Mouse (Mus musculus) hematopoietic multipotent progenitor cell, adult 10-12 weeks (in vitro differentiated cells): ENCODE results near the gene Tmem239. TPM values are rescaled to one million over a fixed set of nuclear protein-coding genes. Genes with fewer than 3 reads are reported as not detected.

Source experiments
- polyA plus RNA-seq: library from polyadenylated mRNA; stranded (reverse); fragments of >175 nt; gene quantifications from 2 replicates; pipeline ENCODE4 v1.2.3, GENCODE M21; 2012; ENCODE audit warnings: low replicate concordance

Gene Tmem239
- not detected in 2 replicates for polyA plus RNA-seq

GRCm38 (mm10) chr2:130406178-130406577 lies at the start of gene Tmem239:
TSS of gene Tmem239 (plus strand) at chr2:130406478.

GRCm38 (mm10) chr2:130397186-130397985 lies 8.9 kb upstream of the Tmem239 start, which contains the start of gene Cpxm1:
TSS of gene Cpxm1 (minus strand) at chr2:130397574.

GRCm38 (mm10) chr2:130404939-130405338 lies 1.3 kb upstream of the Tmem239 start, which contains the start of the genes Gm28372 and 1700020A23Rik:
TSS of gene Gm28372 (plus strand) at chr2:130405239.
TSS of gene 1700020A23Rik (plus strand) at chr2:130405259.

GRCm38 (mm10) chr2:130424126-130424853 lies 18.0 kb downstream of the Tmem239 start, which contains the start of the genes Vps16 and Pced1a:
TSS of gene Vps16 (plus strand) at chr2:130424339.
TSS of gene Pced1a (minus strand) at chr2:130424701.

GRCm38 (mm10) chr2:130449794-130450433 lies 43.6 kb downstream of the Tmem239 start, which contains the start of gene Ptpra:
TSS of gene Ptpra (plus strand) at chr2:130450278.

Other genes with a start within 250 kb of the Tmem239 start
- 226 and 366 TPM in 2 replicates for gene Snrpb, start 227.1 kb upstream of the Tmem239 start, polyA plus RNA-seq
- gene Tmc2, start 211.3 kb upstream of the Tmem239 start, polyA plus RNA-seq, result not detected in 2 replicates
- gene Nop56, start 132.0 kb upstream of the Tmem239 start, polyA plus RNA-seq, result 15.9 and 35.4 TPM in 2 replicates
- gene Idh3b, start 121.9 kb upstream of the Tmem239 start, polyA plus RNA-seq, result 32.1 and 38.8 TPM in 2 replicates
- gene Ebf4, start 111.3 kb upstream of the Tmem239 start, polyA plus RNA-seq, result 0.04 and 0.15 TPM in 2 replicates
- 0.17 TPM in 2 replicates for gene Cpxm1, start 8.9 kb upstream of the Tmem239 start, polyA plus RNA-seq
- gene Gm28372, start 1.2 kb upstream of the Tmem239 start, polyA plus RNA-seq, result not detected in 2 replicates
- not detected in 2 replicates for gene 1700020A23Rik, start 1.2 kb upstream of the Tmem239 start, polyA plus RNA-seq
- gene Vps16, start 17.9 kb downstream of the Tmem239 start, polyA plus RNA-seq, result 14.7 and 20.6 TPM in 2 replicates
- 16.8 and 23.8 TPM in 2 replicates for gene Pced1a, start 18.2 kb downstream of the Tmem239 start, polyA plus RNA-seq
- gene Ptpra, start 43.8 kb downstream of the Tmem239 start, polyA plus RNA-seq, result 25.3 and 30.2 TPM in 2 replicates
- gene Mrps26, start 157.3 kb downstream of the Tmem239 start, polyA plus RNA-seq, result 80.4 and 167 TPM in 2 replicates
- 0.51 TPM in 1 of 2 replicates, not detected in the other for gene Oxt, start 169.7 kb downstream of the Tmem239 start, polyA plus RNA-seq
- gene Avp, start 176.1 kb downstream of the Tmem239 start, polyA plus RNA-seq, result not detected in 2 replicates
- 0.10 and 0.70 TPM in 2 replicates for gene Fastkd5, start 223.5 kb downstream of the Tmem239 start, polyA plus RNA-seq
- gene Ubox5, start 223.6 kb downstream of the Tmem239 start, polyA plus RNA-seq, result 2.0 and 2.2 TPM in 2 replicates
- 3.2 and 4.2 TPM in 2 replicates for gene Lzts3, start 236.3 kb downstream of the Tmem239 start, polyA plus RNA-seq